Mouse (Mus musculus) ES-E14 (cell line): ENCODE data around the gene Ltbp1. TPM values are rescaled to one million over a fixed set of nuclear protein-coding genes. Genes with fewer than 3 reads are reported as not detected.

Experiments used
- DNase-seq: peaks from one replicate; pipeline ENCODE4 v3.0.0-alpha.2; 2013; ENCODE audit warnings: low read depth, low spot score
- H3K27ac ChIP-seq: 2 replicates; pipeline ENCODE4 v1.5.1; 2012; ENCODE audit warnings: low read depth, mild to moderate bottlenecking, low read length, moderate library complexity, mixed read lengths; ENCODE audit not compliant: poor library complexity, insufficient read depth, severe bottlenecking
- H3K36me3 ChIP-seq: 2 replicates; pipeline ENCODE4 v1.6.1; 2012; ENCODE audit warnings: mild to moderate bottlenecking, low read length, moderate library complexity, mixed read lengths; ENCODE audit not compliant: control insufficient read depth, poor library complexity, insufficient read depth, severe bottlenecking
- H3K4me1 ChIP-seq, 2 experiments: fragments of 150-350 bp in 1 of 2; sonication (generic) in 1 of 2; 2 replicates each; pipeline ENCODE4 v1.6.1; 2012; ENCODE audit warnings: low read length in 2 of 2, mild to moderate bottlenecking in 1 of 2, mixed read lengths in 1 of 2; ENCODE audit not compliant: control insufficient read depth in 2 of 2, insufficient read depth in 2 of 2, poor library complexity in 1 of 2
- H3K4me3 ChIP-seq, 2 experiments: fragments of 150-350 bp in 1 of 2; sonication (generic) in 1 of 2; 2 replicates each; pipeline ENCODE4 v1.5.1; 2012; ENCODE audit warnings: low read length in 2 of 2, low read depth in 1 of 2, mild to moderate bottlenecking in 1 of 2, mixed read lengths in 1 of 2; ENCODE audit not compliant: insufficient read depth in 1 of 2, poor library complexity in 1 of 2, severe bottlenecking in 1 of 2
- H3K9ac ChIP-seq: 2 replicates; pipeline ENCODE4 v1.6.1; 2012; ENCODE audit warnings: low read depth, mild to moderate bottlenecking, low read length, mixed read lengths; ENCODE audit not compliant: poor library complexity, insufficient read depth, severe bottlenecking
- H3K9me3 ChIP-seq: fragments of 150-350 bp; sonication (generic); 2 replicates; pipeline ENCODE4 v1.6.1; 2012; ENCODE audit warnings: low read depth, mild to moderate bottlenecking, low read length; ENCODE audit not compliant: control insufficient read depth, insufficient read depth
- CHD2 ChIP-seq: IDR thresholded peaks from 2 replicates; pipeline ENCODE4 v1.6.1; 2014; ENCODE audit warnings: mild to moderate bottlenecking, low read depth, low read length, inconsistent platforms
- HCFC1 ChIP-seq: IDR thresholded peaks from 2 replicates; pipeline ENCODE4 v1.6.1; 2012; ENCODE audit warnings: low read length, inconsistent platforms, borderline replicate concordance; ENCODE audit not compliant: insufficient read depth
- MAFK ChIP-seq: IDR thresholded peaks from 2 replicates; pipeline ENCODE4 v1.6.1; 2014; ENCODE audit warnings: mild to moderate bottlenecking, low read depth, low read length, inconsistent platforms; ENCODE audit not compliant: insufficient read depth
- ZC3H11A ChIP-seq: IDR thresholded peaks from 2 replicates; pipeline ENCODE4 v1.6.1; 2012; ENCODE audit warnings: low read depth, mild to moderate bottlenecking, inconsistent platforms, low read length, borderline replicate concordance
- ZNF384 ChIP-seq: IDR thresholded peaks from 2 replicates; pipeline ENCODE4 v1.6.1; 2012; ENCODE audit warnings: low read depth, low read length, inconsistent platforms
- in situ Hi-C, 2 experiments: fragments of 600-800 bp; cut with MboI; formaldehyde crosslinking; loops; one replicate each; pipeline ENCODE4 v1.15.1; 2025; ENCODE audit warnings: low sequenced_read_pairs in 2 of 2, inconsistent platforms in 1 of 2; ENCODE audit not compliant: unreplicated experiment in 2 of 2
- total RNA-seq: library from RNA; depleted of rRNA; stranded (reverse); fragments of 300-350 nt; gene quantifications from 2 replicates; pipeline ENCODE4 v1.2.3, GENCODE M21; 2012

Gene Ltbp1
- total RNA-seq, 1 experiment, result 25.2 TPM

DNA sequence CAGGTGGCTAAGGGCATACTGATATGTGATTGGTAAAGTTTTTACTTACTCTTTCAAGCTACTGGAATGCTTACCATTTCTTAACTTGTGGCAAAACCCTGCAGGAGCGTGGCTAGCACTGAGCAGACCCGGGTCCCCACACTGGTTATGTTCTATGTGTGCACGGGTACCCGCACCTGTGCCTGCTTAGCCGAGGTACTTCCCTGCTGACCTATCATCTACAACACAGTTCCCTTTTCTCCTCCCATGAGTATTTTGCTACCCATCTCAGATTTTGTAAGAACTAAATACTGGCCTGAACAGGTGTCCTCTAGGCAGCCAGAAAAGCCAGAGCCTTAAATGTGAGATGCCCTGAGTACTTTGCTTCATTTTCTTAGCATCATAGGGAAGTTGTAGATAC is 247.2 kb downstream of the Ltbp1 start:
- Histone ChIP-seq H3K27ac (no peak overlapping the region), H3K4me3 (no peak overlapping the region), H3K36me3 (no peaks in the 10 kb centered on the region), H3K9ac (no peak overlapping the region), H3K9me3 (no peaks in the 10 kb centered on the region), H3K4me1 (no peaks in the 10 kb centered on the region)
- no peak for TF ChIP-seq ZC3H11A
- no peak for TF ChIP-seq HCFC1
- TF ChIP-seq ZNF384, result no peak
- TF ChIP-seq CHD2, result no peak
- TF ChIP-seq MAFK, result no peak
- in situ Hi-C loops, result no loop called here
- no peak for DNase-seq

DNA sequence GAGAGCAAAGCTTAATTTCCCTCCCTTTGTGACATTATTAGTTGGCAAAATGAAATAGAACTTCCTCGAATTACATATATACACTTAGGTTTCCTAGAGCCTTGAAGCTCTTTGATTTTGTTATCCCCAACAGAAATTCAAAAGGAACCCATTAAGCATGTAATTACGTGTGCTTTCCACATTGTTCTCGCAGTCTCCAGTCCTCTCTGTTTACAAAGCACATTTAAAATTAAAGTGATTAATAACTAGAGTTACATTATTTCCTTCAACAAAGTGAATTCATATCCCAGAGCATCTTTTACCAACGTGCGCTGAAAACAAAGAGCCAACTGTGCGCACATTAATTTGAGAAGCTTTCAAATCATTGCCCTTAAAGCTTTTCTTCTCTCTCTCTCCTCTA is 249.5 kb downstream of the Ltbp1 start:
- TF ChIP-seq MAFK (no peak), CHD2 (no peak), ZNF384 (no peak), HCFC1 (no peak)
- Histone ChIP-seq H3K36me3 (no peaks in the 10 kb centered on the region), H3K27ac (no peak overlapping the region), H3K9me3 (no peaks in the 10 kb centered on the region), H3K4me3 (no peak overlapping the region), H3K4me1 (no peaks in the 10 kb centered on the region), H3K9ac (no peak overlapping the region)
- in situ Hi-C loops, result no loop called here
- no peak for DNase-seq

DNA sequence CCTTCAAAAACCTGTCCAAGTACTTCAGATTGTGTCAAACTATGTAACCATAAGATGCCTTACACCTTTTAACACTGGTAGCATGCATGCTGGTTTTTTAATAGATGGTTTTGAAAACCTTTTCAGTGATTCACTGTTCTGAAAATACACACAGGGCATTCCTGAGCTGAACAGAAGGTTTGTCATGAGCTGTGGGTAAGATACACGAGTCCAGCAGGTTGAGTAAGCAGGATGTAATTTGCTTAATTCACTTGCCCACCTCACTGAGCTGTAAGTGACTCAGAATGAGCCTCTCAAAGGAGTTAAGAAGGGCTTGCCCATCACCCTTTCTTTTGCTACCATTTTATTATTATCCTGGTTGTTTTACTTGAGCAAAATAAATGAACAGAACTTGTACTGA is 250.6 kb downstream of the Ltbp1 start:
- in situ Hi-C loops, result no loop called here
- TF ChIP-seq MAFK (no peak), CHD2 (no peak)
- no peak for DNase-seq
- Histone ChIP-seq H3K4me1 (no peaks in the 10 kb centered on the region), H3K27ac (no peak overlapping the region), H3K4me3 (no peak overlapping the region), H3K9me3 (no peaks in the 10 kb centered on the region), H3K9ac (no peak overlapping the region), H3K36me3 (no peaks in the 10 kb centered on the region)

DNA sequence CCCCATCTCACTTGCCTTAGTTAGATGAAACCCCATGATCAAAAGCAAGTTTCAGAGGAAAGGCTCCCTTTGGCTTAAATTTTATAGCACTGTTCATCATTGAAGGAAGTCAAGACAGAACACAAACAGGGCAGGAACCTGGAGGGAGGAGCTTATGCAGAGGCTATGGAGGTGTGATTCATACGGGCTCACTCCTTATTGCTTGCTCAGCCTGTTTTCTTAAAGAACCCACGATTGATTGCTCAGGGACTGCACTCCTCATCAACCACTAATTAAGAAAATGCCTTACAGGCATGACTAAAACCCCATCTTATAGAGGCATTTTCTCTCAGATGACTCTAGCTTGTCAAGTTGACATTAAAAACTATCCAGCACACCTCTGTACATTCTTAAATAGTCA is 253.1 kb downstream of the Ltbp1 start:
- no peak for DNase-seq
- no peak overlapping the region for H3K27ac ChIP-seq
- no peak overlapping the region for H3K9ac ChIP-seq
- TF ChIP-seq HCFC1 (no peak), ZC3H11A (no peak), CHD2 (no peak), ZNF384 (no peak), MAFK (no peak)
- no peaks in the 10 kb centered on the region for H3K4me1 ChIP-seq
- H3K4me3 ChIP-seq, result no peak overlapping the region
- H3K36me3 ChIP-seq, result no peaks in the 10 kb centered on the region
- in situ Hi-C loops, result no loop called here
- H3K9me3 ChIP-seq, result no peaks in the 10 kb centered on the region

DNA sequence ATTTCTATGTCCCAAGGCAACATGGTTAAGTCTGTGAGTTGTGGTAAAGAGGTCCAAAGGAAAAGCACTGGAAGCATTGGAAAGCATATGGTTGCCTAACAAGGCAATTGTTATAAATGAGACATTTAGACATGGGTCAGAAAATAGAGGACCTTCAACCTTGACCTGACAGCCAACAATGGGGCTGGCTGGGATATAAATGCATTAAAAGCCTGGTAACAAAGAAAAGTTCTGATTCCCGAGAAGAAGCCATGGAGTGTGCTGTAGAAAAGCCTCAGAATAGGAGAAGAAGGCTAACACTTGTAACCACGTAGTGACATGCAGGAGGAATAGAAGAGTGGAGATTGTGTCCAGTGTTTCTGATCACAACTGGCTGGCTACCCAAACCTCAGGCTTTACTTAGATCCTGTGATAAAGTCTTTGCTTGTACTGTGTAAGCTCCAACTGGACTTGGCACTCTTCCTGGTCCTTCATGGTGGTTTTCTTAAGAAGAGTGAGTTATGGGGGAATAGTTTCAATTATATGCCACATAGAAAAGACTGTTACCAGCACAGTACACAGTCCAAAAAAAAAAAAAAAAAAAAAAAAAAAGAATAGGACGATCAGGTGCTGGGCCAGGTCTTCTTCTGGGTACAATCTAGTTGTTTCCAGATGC is 258.1 kb downstream of the Ltbp1 start:
- no peak for TF ChIP-seq HCFC1

More for the DNA sequence above, 258.1 kb downstream of the Ltbp1 start:
- Histone ChIP-seq H3K9me3 (no peaks in the 10 kb centered on the region), H3K9ac (no peak overlapping the region), H3K4me1 (no peaks in the 10 kb centered on the region), H3K36me3 (no peaks in the 10 kb centered on the region), H3K27ac (no peak overlapping the region), H3K4me3 (no peak overlapping the region)
- no peak for DNase-seq
- in situ Hi-C loops, result no loop called here
